Mouse (Mus musculus): ENCODE measurements around the gene Creld2. TPM values are rescaled to one million over a fixed set of nuclear protein-coding genes. Genes with fewer than 3 reads are reported as not detected.

Creld2 gene
- polyA plus RNA-seq, 1 experiment from 2014 or later, result 86.1 TPM

DNA sequence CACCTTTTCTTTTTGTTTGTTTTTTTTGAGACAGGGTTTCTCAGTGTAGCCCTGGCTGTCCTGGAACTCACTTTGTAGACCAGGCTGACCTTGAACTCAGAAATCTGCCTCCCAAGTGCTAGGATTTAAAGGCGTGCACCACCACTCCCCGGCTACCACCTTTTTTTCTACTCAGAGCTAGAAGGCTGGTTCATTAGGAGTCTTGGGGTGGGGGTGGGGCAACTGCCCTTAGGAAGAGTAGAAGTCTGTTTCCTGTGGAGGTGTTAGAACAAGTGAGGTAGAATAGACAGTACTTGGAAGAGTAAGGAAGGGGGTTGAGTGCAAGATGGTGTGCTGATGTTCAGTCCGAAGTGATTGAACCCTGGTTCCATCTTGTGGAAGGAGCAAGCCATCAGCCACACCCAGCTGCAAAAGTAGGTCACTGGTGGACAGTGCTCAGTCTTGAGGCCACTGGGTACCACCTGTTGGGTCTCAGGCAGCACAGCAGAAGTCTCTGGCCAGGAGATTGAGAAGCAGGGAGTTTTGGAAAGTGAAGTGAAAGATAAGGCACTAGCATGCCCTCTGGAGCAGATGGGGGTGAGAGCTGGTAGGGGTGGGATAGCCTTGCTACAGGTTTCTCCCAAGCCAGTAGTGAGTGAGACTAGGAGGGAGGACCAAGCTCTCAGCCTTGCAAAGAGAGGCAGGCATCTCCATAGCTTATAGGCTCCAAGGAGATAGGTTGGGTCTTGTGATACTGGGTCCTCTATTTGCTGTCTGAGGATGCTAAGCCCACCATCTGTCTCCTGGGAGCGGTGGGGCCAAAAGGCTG is 46.6 kb downstream of the Creld2 start:
- Histone ChIP-seq H3K4me3 (no peak overlapping the region), H3K9me3 (no peaks in the 10 kb centered on the region), H3K27me3 (no peaks in the 10 kb centered on the region), H3K9ac (no peak overlapping the region), H3K27ac (no peak overlapping the region), H3K36me3 (peaks cover 32% of the 10 kb centered on the region), H3K4me1 (peaks cover 51% of the 10 kb centered on the region), H3K4me2 (replicated peaks) (0 out of 2 replicates have a peak overlapping the region, but pooled peaks have one; percentile 95)
- ATAC-seq (ENCODE audit: low FRiP score, low read depth), result no peak
- 75% methylated on average over 4 of the region's 4 CpGs for WGBS

DNA sequence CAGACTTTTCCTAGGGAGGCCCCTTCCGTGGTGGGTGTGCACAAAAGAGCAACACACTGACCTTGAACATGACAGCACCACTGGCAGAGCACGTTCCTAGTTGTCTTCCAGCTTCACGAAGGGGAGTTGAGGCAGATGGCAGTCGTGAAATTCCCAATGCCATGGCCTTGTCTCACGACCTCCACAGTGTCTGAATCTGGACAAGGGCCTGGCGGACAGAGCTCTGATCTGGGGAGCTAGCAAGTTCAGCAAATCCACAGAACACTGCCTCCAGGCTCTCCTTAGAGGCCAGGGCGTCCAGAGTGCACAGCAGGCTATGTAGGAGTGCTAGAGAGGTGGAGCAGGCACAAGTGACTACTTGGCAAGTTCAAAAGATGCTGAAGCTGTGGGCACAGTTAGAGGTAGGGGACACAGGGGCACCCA is 47.5 kb downstream of the Creld2 start:
- H3K4me1 ChIP-seq, result peaks cover 46% of the 10 kb centered on the region
- no peaks in the 10 kb centered on the region for H3K9me3 ChIP-seq
- ATAC-seq (ENCODE audit: low FRiP score, low read depth), result no peak
- 57% methylated on average over 7 of the region's 7 CpGs for WGBS
- no peak overlapping the region for H3K4me2 ChIP-seq (replicated peaks)
- H3K9ac ChIP-seq, result 0 out of 2 replicates have a peak overlapping the region, but pooled peaks have one; percentile 25
- H3K27ac ChIP-seq, result peak overlapping the region; percentile 61
- no peak overlapping the region for H3K4me3 ChIP-seq
- H3K27me3 ChIP-seq, result no peaks in the 10 kb centered on the region
- peaks cover 32% of the 10 kb centered on the region for H3K36me3 ChIP-seq

DNA sequence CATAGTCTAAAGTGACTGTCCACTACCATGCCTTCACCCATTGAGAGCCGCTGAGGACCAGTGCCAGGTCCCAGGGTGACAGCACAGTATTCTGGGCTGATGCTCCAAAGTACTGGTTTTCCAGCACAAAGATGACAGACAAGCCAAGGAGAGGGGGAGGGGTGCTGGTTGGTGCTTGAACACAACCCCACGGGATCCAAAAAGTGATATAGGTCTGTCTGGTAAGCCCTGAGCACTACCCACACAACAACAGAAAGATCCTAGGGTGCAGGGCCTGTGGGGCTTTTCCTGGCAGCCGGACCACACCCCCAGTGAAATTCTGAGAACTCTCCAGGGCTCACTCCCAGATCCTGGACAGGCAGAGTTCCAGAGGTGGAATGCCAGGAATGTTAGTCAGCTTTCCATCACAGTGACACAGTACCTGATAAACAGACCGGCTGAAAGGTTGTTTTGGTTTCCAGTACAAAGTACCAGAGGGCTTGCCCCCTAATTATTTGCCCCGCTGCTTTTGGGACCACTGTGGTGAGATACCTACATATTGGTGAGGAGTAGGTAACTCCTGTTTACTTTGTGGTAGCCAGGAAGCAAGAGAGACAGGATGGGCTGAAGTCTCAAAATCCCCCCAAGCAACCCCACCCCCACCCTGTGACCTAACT is 48.0 kb downstream of the Creld2 start:
- H3K27ac ChIP-seq, result peak overlapping the region; percentile 61
- H3K27me3 ChIP-seq, result no peaks in the 10 kb centered on the region
- H3K9me3 ChIP-seq, result no peaks in the 10 kb centered on the region
- peaks cover 32% of the 10 kb centered on the region for H3K36me3 ChIP-seq
- H3K4me1 ChIP-seq, result peaks cover 46% of the 10 kb centered on the region
- H3K9ac ChIP-seq, result peak overlapping the region; percentile 25; the same call in 1 of the 2 replicates
- no peak overlapping the region for H3K4me2 ChIP-seq (replicated peaks)
- ATAC-seq (ENCODE audit: low FRiP score, low read depth), result no peak
- 21% methylated on average over 5 of the region's 5 CpGs for WGBS
- no peak overlapping the region for H3K4me3 ChIP-seq

DNA sequence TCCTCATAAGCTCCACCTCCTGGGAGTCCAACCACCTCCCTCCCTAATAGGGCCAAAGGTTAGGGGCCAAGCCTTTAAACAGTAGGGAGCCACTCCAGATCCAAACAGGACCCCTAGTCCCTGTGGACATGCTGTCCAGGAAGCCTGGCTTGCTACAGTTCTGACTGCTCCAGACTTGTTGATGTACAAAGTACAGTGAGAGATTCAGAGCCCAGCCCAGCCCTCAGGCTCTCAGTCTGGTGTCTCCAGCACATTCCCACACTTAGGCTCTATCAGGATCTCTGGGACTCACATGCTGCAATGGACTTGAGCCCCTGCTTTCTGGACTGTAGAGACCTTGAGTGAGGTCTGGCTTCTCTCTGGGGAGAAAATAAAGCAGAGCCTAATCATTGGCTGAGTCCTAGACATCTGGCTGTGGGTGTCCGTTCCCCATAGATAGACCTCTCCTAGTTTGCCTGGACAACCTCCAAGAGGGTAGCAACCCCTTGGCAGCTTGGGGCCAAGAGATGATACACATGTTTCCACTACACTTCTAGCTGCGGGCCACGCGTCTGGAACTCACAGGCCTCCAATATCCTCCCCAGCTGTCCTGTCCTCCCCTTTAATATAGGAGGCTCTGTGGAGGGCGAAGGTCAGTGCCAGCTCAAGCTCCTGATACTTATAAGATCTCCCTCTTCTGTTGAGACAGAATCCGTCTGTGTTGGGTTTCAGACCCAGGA is 48.7 kb downstream of the Creld2 start:
- no peak overlapping the region for H3K9ac ChIP-seq
- 79% methylated on average over 6 of the region's 6 CpGs for WGBS
- H3K4me1 ChIP-seq, result peaks cover 46% of the 10 kb centered on the region
- H3K4me3 ChIP-seq, result no peak overlapping the region
- H3K36me3 ChIP-seq, result peaks cover 32% of the 10 kb centered on the region
- H3K9me3 ChIP-seq, result no peaks in the 10 kb centered on the region
- no peak overlapping the region for H3K4me2 ChIP-seq (replicated peaks)
- ATAC-seq (ENCODE audit: low FRiP score, low read depth), result no peak
- H3K27ac ChIP-seq, result peak overlapping the region; percentile 52; the same call in 1 of the 2 replicates
- no peaks in the 10 kb centered on the region for H3K27me3 ChIP-seq

DNA sequence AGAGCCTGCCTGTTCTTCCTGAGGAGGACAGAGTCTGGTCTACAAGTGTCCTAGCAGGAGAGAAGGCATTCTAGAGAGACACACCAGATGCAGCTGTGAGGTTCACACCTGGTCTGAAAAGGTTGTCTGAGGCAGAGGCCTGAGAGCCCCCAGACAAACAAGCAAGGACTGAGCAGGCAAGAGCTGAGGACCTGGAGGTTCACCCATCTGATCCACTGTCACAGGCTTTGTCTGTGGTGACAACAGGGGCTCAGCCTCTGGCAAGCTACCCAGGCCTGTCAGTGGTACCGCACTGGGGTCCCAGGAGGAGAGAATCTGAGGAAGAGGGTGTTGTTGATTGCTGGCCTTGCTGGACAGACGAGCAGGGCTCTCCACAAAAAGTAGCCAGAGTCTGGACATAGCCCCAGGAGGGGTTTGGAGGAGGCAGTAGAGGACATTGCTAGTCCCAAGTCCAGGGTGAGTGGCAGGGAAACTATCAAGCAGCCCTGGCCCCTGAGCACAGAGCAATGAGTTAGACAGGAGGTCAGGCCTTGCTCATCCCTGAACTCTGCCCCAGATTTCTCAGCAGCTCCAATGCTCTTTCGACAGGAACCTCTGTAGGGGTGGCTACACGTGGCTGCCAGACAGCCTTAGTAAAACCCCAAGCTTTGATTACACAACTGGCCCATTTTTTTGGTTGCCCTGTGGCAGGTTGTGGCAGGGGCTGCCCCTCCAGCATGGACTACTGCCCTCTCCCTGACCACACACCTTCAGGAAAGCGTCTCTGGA is 51.2 kb downstream of the Creld2 start:
- Histone ChIP-seq H3K27ac (no peak overlapping the region), H3K9ac (no peak overlapping the region), H3K9me3 (no peaks in the 10 kb centered on the region), H3K4me2 (replicated peaks) (no peak overlapping the region), H3K4me3 (no peak overlapping the region), H3K36me3 (peaks cover 17% of the 10 kb centered on the region), H3K4me1 (peaks cover 28% of the 10 kb centered on the region), H3K27me3 (0 out of 2 replicates have a peak, but pooled peaks cover 5% of the 10 kb centered on the region)
- WGBS, result 65% methylated on average over 5 of the region's 5 CpGs
- ATAC-seq (ENCODE audit: low FRiP score, low read depth), result no peak

DNA sequence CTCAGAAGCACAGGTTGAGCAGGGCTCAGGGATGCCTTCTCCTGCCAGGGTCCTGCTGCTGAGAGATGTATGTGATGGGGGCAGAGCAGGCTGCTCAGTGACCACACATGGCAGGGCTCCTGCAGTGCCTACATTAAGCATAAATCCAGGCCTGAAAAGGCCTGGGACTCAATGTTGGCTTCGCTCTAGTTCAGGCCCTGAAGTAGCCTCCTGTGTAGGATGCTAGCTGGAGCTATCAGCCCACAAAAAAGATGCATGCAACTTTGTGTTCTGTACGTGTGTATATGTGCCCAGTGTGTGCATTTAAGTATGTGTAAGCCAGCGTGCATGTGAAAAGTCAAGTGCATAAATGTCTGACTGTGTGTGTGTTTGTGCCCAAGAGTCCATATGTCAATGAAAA is 54.6 kb downstream of the Creld2 start:
- no peak overlapping the region for H3K27ac ChIP-seq
- WGBS, result 89% methylated on average over 3 of the region's 3 CpGs
- H3K9me3 ChIP-seq, result no peaks in the 10 kb centered on the region
- ATAC-seq (ENCODE audit: low FRiP score, low read depth), result no peak
- H3K9ac ChIP-seq, result no peak overlapping the region
- H3K4me1 ChIP-seq, result peaks cover 5% of the 10 kb centered on the region; the same call in 1 of the 2 replicates
- no peak overlapping the region for H3K4me2 ChIP-seq (replicated peaks)
- 0 out of 2 replicates have a peak, but pooled peaks cover 8% of the 10 kb centered on the region for H3K27me3 ChIP-seq
- no peaks in the 10 kb centered on the region for H3K36me3 ChIP-seq
- H3K4me3 ChIP-seq, result no peak overlapping the region

DNA sequence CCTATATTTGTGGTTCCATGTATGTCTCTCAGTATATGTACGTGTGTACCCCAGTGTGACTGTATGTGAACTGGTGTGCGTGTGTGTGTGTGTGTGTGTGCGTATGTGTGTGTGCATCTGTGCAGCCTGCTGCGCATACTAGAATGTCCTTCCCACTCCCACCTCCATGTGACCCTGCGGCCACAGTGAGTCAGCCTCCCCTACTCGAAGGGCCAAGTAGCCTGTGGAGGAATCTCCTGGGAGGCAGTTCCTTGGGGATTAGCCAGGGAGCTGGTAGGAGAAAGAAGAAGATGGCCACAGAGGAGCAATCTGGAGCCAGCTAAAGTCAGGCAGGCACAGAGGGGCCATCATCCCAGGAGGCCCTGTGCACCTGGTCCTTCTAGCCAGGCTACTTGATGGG is 55.0 kb downstream of the Creld2 start:
- no peaks in the 10 kb centered on the region for H3K9me3 ChIP-seq
- H3K4me3 ChIP-seq, result no peak overlapping the region
- WGBS, result 81% methylated on average over 6 of the region's 6 CpGs
- H3K9ac ChIP-seq, result no peak overlapping the region
- H3K4me2 ChIP-seq (replicated peaks), result no peak overlapping the region
- no peaks in the 10 kb centered on the region for H3K36me3 ChIP-seq
- peaks cover 5% of the 10 kb centered on the region; the same call in 1 of the 2 replicates for H3K4me1 ChIP-seq
- no peak for ATAC-seq (ENCODE audit: low FRiP score, low read depth)
- 0 out of 2 replicates have a peak, but pooled peaks cover 8% of the 10 kb centered on the region for H3K27me3 ChIP-seq
- no peak overlapping the region for H3K27ac ChIP-seq

DNA sequence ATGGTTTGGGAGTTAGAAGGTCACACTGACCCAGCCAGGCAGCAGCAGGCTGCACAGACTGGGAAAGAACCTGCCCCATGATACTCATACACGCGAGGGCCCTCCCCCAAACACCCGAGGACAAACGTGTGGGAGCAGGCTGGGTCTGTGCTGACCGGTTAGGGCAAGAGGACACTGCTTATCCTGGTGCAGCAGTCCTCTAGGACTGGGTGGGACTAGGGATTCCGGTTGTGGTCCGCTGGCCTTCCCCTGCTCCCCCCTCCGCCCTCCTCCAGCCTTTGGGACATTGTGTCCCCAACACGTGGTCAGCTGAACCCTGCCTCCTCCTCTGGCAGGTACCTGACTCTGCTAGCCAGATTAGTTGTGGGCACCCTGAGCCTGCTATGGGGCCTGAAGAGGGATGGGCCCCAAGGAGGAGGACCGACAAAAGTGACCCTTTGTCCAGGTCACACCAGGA is 56.2 kb downstream of the Creld2 start:
- Histone ChIP-seq H3K4me3 (no peak overlapping the region), H3K4me2 (replicated peaks) (peak overlapping the region; percentile 50; the same call in 1 of the 2 replicates), H3K9ac (no peak overlapping the region), H3K9me3 (no peaks in the 10 kb centered on the region), H3K4me1 (peaks cover 5% of the 10 kb centered on the region; the same call in 1 of the 2 replicates), H3K27me3 (0 out of 2 replicates have a peak, but pooled peaks cover 8% of the 10 kb centered on the region), H3K36me3 (no peaks in the 10 kb centered on the region), H3K27ac (no peak overlapping the region)
- WGBS, result 36% methylated on average over 10 of the region's 10 CpGs
- 0 out of 2 replicates have a peak, but pooled peaks have one; percentile 30 for ATAC-seq (ENCODE audit: low FRiP score, low read depth)

Other genes with a start within 250 kb of the Creld2 start
- gene Zdhhc25, start 219.3 kb upstream of the Creld2 start, polyA plus RNA-seq (2015; fragmentation: Nextera tagmentation; extraction: Ambion mirVana), result not detected in 2 replicates
- 24.5 and 25.6 TPM in 2 replicates for gene Brd1, start 85.4 kb upstream of the Creld2 start, polyA plus RNA-seq (2015; fragmentation: Nextera tagmentation; extraction: Ambion mirVana)
- gene Zbed4, start 68.0 kb upstream of the Creld2 start, polyA plus RNA-seq (2015; fragmentation: Nextera tagmentation; extraction: Ambion mirVana), result 16.1 and 18.2 TPM in 2 replicates
- 10.2 and 11.6 TPM in 2 replicates for gene Alg12, start 328 bp upstream of the Creld2 start, polyA plus RNA-seq (2015; fragmentation: Nextera tagmentation; extraction: Ambion mirVana)
- gene Pim3, start 42.5 kb downstream of the Creld2 start, polyA plus RNA-seq (2015; fragmentation: Nextera tagmentation; extraction: Ambion mirVana), result 50.7 and 52.2 TPM in 2 replicates
- gene Ttll8, start 134.8 kb downstream of the Creld2 start, polyA plus RNA-seq (2015; fragmentation: Nextera tagmentation; extraction: Ambion mirVana), result not detected in 2 replicates
- 0.13 and 0.15 TPM in 2 replicates for gene Mlc1, start 159.4 kb downstream of the Creld2 start, polyA plus RNA-seq (2015; fragmentation: Nextera tagmentation; extraction: Ambion mirVana)
- not detected in 2 replicates for gene Mov10l1, start 163.3 kb downstream of the Creld2 start, polyA plus RNA-seq (2015; fragmentation: Nextera tagmentation; extraction: Ambion mirVana)
- 0.68 and 0.90 TPM in 2 replicates for gene Panx2, start 240.1 kb downstream of the Creld2 start, polyA plus RNA-seq (2015; fragmentation: Nextera tagmentation; extraction: Ambion mirVana)

Measured in limb, embryonic 13.5 days (tissue).